Mouse (Mus musculus) spleen, postnatal 10 days (tissue): ENCODE measurements around the gene Ccdc18.
"Not testable (repeated sequence)": the region's sequence is repeated elsewhere in the genome, so short reads cannot be mapped to it uniquely, and the experiment has no call there.

ENCODE experiments used
- DNase-seq, 2 experiments: peaks; one replicate each; pipeline ENCODE4 v3.0.0; 2021 to 2022; ENCODE audit warnings: low spot score in 2 of 2

Gene Ccdc18

DNA sequence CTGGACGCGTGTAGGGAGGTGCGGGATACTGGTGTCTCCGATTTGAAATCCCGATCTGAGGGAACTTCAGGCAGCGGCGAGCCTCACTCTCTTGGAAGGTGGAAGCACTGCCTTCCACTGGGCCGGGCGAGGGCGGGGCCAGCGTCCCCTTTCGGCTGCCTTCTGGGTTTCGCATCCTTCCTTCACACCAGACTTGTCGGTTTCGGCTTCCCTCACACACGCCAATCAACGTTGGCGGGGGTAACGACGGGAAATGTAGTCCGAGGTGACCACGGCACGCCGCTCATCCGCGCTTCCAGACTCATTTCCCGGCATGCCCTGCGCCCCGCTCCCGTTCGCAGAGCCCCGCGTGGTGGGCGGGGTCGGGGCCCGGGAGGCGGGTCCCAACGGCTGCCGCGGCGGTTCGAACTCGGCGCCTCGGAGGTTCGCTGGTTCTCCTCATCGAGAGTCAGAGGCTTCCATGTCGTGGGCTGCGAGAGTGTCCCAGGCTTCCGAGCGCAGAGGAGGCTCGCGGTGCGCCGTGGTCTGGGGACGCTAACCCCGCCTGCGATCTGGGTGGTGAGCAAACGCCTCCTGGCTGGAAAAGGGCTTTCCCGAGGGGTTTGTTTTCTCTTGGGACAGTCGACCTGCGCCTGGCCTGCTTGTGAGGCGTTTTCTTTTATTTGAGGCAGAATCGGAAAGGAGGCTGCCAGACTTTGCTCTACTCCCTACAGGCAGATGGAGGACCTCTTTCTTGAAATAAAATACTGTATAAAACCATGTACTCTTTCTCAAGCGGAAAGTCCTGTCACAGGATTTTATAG lies at the start of gene Ccdc18, which contains the start of gene Tmed5:
Gene Ccdc18, plus strand, starts transcription at position 435 of the 803 bp plus-strand sequence.
Gene Tmed5, minus strand, starts transcription at position 180 of the 803 bp plus-strand sequence.
- DNase-seq = peak; percentile 97 to 100

DNA sequence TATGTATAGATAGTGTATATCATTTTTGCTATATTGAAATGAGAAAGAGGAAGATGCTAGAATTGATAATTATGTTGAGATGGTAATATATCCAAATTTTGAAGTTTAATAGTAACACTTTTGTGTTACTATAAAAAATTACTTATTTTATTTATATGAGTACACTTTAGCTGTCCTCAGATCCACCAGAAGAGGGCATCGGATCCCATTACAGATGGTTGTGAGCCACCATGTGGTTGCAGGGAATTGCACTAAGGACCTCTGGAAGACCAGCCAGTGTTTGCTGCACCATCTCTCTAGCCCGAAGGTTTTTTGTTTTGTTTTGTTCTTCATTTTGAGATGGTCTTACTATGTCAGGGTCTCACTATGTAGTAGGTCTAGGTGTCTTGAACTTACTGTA lies 47.2 kb upstream of the Ccdc18 start:
- no peak for DNase-seq

DNA sequence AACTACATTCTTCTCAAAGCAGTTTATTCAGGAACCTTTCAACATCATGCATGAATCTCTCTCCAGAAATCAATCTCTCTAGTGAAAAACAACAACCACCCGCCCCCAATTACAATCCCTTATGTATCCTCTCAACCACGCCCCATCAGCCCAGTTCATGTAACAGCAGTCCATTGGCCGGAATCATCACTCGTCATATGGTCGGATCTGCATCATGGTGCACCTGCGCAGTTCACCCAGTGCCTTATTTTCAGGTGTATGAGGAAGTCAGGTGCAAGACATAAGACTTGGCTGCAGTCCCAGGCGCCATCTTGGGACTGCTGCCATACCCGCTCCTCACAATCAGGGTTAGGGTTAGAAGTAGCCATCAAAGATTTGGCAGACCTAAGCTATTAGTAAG lies 39.9 kb upstream of the Ccdc18 start:
- DNase-seq = not testable (repeated sequence)

DNA sequence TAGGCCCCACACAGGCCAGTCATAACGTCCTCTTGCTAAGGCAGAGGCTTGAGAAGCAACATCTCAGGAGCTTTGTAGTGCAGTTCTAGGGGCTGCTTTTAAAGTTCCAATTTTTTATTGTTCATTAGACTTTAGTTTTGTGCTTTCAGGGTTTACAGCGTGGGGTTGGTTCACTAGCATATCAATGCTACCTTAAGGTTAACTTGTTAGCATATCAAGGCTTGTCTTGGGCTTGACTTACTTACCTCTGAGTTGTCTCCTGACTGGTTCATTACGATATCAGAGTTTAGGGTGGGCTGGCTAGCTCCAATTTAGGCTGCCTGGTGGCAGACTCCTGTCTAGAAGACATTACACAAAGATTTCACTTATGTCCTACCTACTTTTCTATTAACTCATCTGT lies 35.0 kb upstream of the Ccdc18 start:
- no peak for DNase-seq

DNA sequence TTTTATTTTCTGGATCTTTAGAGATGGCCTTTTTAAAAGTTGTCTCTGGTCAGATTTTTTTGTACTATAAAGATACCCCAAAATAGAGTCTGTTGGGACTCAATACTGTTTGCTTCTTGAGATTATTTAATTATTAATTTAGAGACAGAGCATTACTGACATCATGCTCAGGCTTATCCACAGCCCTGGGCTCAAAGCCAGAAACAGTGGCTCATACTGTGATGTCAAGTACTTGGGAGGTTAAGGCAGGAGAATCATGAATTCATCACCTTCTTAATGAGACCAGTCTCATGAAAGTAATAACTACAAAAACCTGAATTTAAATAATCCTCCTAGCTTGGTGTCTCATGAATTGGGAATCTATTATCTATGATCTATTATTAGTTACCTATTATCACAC lies 32.5 kb upstream of the Ccdc18 start:
- no peak for DNase-seq

DNA sequence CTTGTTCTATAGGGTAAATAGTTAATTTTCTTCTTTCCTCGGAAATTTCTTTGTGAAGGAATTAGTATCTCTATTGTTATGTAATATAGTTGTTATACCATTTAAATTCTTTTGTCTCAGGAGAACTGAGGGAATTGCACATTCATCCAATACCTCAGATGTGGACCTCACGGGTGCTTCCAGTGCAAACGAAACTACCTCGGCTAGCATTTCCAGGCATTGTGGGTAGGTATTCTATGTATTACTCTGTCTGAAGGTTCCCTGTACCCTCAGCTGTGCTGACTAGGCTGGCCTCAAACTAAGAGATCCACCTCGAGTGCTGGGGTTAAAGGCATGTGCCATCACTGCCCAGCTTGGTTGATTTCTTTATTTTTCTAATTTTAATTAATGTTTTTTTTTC lies 28.4 kb upstream of the Ccdc18 start:
- DNase-seq = no peak

DNA sequence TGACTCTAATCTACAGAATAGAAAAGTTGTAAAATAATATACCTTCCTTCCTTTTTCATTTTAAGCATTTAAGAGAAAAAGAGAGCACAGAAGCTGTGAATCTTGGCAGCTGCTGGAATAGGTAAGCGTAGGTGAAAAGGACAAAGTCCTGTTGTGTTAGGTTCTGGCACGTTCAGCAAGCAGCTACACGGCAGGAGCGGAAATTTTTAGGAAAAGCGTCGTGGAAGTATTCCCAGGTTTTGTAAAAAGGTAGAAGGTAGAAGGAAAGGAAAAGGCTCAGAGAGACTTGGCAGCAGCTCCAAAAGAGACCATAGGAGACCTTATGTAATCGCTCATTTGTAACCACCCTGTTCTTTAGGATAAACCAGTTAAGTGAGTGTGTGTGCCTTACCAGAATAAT lies 23.3 kb upstream of the Ccdc18 start:
- no peak for DNase-seq

DNA sequence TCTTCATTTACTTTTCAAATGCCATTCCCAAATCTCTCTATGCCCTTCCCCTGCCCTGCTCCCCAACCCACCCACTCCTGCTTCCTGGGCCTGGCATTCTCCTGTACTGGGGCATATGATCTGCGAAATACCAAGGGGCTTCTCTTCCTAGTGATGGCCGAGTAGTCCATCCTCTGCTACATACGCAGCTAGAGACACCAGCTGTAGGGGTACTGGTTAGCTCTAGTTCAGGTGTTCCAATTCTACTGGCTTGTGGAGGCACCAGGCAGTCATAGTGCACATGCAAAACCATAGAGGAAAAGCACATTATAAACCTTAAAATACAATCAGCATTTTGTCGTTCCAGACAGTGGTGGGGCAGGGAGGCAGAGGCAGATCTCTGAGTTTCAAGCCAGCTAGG lies 15.0 kb upstream of the Ccdc18 start:
- DNase-seq = no peak

DNA sequence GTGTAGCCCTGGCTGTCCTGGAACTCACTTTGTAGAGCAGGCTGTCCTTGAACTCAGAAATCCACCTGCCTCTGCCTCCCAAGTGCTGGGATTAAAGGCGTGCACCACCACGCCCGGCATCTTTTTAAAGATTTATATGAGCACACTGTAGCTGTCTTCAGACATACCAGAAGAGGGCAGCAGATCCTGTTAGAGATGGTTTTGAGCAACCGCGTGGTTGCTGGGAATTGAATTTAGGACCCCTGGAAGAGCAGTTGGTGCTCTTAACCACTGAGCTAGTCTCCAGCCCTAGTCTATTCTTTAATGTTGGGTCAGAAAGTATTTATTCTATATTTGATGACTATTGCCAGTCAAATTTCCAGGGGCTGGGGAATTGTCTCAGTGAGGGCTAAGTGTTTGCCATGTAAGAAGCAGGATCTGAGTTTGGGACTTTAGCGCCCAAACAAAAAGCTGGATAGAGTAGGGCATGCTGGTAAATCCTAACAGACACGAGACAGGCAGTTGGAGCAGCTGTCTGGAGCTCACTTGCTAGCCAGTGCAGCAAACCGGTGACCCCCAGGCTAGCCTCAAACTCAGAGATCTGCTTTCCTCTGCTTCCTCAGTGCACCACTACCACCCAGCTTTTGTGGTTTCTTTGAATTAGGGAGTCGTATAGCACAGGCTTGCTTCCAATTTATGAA lies 12.3 kb upstream of the Ccdc18 start:
- DNase-seq = no peak

DNA sequence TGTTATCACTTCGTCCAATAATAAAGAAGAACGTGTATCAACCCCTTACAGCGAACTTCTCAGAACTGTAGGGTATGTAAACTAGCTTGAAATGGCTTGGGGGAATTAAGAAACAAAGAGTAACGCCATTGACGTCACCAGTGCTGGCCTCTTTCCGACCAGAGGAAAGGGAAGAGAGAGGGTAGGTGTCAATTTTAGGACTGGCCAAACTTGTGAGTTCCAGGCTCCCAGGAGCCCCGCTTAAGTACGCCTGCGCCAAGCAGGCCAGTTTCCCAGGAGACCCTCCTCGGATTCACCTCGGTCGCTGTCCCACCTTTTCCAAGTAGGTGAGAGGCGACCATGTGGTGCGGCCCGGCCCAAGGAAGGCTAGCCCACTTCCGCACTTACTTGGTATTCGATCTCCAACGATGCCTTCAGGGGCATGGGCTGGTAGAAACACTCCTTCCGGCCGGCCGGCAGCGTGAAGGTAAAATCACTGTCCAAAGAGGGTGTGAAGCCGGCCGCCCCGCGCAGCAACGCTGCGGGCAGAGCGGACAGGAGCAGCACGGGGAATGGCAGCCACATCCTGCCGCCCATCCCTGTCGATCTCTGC lies 730 bp upstream of the Ccdc18 start:
- DNase-seq = no peak

DNA sequence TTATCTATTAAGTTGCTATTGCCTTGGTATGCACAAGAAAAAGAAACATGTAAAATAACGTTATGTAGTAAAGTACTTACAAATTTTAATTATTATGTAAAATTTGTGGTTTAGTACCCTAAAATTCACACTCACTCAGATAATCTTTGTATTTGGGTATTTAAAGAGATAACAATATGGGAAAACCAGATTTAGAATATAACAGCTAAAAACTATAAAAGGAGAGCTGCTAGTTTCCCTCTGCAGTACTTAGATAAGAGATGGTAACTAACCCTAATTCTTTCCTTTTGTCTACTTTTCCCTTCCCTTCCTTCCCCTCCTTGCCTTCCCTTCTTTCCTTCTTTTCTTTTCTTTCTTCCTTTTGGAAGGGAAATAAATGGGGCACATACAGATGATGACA lies 19.9 kb downstream of the Ccdc18 start:
- DNase-seq = no peak

DNA sequence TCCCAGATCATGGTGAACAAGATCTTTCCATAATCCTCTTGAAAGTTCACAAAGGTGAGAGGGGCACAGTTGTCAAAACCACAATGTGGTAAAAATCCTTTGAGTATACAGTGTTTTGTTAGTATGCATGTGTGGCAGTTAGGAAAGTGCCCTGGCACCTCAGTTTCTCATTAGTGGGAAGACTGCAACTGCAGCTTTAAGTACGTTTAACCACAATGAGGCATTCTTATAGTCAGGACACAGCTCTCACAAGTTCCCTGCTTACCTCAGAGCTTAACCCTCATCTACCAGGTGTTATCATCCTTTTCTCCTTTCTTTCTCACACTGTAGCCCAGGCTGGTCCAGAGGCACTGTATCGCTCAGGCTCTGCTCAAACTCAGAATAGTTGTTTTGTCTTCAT lies 28.1 kb downstream of the Ccdc18 start:
- DNase-seq = no peak

DNA sequence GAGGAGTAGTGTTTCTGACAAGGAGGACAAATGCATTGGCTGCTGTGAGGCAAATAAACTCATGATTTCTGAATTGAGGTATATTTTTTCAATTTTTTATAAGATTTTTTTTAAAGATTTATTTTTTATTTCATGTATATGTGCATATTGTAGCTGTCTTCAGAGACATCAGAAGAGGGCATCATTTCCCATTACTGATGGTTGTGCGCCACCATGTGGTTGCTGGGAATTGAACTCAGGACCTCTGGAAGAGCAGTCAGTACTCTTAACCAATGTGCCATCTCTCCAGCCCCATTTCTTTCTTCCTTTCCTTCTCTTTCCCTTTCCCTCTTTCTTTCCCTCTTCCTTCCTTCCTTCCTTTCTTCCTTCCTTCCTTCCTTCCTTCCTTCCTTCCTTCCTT lies 31.0 kb downstream of the Ccdc18 start:
- DNase-seq = peak; percentile 27 to 64

DNA sequence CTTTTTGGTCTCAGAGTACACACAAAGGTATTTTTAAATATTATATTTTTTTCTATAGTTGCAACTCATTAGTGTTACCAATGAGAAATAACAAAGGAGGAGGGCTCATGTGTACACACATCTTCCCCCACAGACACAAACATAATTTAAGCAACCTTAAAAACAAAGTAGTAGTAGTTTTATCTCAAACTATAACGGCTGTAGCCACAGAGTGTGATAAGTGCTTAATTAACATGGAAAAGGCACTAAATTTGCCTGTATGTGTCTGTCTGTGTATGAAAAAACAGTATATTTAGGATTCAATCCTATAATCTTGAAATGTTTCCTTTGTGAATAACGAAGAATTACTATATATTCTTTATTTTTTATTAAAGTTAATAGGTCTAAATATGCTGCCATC lies 51.4 kb downstream of the Ccdc18 start:
- no peak for DNase-seq

DNA sequence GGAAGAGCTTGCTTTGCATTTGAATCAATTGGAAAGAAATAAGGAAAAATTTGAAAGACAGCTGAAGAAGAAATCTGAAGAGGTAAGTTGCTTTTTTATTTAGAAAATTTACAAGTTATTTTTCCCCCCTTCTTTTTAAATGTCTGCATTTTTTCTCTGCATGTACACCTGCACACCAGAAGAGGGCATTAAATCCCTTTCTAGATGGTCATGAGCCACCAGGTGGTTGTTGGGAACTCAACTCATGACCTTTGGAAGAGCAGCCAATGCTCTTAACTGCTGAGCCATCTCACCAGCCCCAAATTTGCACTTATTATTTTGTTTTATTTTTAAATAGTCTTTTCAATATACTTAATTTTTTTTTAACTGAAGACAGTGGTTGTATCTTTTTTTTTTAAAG lies 56.3 kb downstream of the Ccdc18 start:
- DNase-seq = no peak

DNA sequence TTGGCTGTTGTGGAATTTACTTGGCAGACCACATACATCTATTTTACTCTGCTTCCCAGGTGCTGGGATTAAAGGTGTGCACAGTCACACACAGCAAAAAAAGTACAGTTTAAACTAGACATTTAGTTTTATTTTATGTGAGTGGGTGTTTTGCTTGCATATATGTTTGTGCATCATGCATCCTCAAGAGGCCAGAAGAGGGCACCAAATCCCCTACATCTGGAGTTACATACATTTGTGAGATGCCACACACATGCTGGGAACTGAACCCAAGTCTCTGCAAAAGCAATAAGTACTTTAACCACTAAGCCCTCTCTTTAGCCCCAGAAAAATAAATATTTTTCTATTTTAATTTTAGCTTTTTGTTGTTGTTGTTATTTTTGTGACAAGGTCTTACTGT lies 73.3 kb downstream of the Ccdc18 start:
- DNase-seq = peak in 1 of 2 experiments; percentile 19

DNA sequence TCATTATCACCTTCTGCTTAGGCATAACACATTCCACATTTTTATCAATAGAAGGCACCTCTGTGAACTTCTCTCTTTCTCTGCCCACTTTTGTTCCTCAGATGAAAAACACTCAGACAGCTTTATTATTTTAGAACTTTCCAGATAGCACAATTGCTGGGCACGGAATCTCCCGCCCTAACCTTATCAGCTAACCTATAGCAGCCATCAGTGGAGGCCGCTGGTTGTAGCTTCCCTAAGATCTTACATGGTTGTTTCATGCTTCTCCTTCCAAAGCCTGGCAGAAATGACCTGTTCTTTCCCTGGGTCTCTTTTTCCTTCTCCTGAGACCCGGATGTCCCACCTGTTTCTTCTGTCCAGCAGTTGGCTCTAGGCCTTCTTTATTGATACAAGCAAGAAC lies 78.8 kb downstream of the Ccdc18 start:
- no peak for DNase-seq

DNA sequence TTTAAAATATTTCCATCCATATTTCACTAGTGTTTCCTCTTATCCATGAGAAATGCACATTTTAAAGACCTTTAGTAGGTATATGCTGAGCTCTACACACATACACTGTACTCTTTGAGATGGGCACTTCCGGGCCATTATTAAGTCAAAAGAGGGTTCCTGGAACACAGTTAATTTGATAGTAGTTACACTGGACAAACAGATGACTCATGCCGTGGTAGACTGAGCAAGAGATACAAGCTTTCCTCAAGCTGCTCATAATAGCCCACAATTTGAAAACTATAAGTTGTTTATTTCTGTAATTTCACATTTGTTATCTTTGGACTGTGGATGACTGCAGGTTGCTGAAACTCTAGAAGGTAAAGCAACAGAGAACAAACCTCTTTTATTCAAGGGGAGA lies 82.3 kb downstream of the Ccdc18 start:
- no peak for DNase-seq

DNA sequence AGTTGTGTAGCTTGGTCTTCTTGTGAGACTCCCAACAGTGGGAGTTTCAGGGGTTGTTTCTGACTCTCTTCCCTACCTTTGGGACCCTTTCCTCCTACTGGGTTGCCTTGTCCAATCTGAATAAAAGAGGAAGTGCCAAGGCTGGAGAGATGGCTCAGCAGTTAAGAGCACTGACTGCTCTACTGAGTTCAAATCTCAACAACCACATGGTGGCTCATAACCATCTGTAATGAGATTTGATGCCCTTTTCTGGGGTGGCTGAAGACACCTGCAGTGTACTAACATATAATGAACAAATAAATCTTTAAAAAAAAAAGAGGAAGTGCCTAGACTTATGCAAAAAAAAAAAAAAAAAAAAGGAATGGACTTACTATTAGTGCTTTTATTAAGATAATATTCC lies 91.4 kb downstream of the Ccdc18 start:
- DNase-seq = no peak

DNA sequence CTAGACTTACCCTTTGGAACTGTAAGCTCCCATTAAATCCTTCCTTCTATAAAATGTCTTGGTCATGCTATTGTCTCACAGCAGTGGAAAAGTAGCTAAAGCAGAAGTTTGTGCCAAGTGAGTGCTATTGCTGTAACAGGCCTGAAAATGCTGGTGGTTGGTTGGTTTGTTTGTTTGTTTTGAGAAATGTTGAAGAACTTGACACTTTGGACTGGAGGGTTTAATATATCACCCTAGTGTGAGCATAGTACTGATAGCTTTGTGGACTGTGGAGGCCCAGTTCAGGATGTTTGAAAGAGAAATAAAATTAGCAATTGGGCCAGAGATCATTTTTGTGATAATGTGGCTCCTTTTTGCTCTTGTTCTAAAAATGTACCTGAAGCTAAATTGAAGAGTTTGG lies 93.5 kb downstream of the Ccdc18 start:
- DNase-seq = no peak

DNA sequence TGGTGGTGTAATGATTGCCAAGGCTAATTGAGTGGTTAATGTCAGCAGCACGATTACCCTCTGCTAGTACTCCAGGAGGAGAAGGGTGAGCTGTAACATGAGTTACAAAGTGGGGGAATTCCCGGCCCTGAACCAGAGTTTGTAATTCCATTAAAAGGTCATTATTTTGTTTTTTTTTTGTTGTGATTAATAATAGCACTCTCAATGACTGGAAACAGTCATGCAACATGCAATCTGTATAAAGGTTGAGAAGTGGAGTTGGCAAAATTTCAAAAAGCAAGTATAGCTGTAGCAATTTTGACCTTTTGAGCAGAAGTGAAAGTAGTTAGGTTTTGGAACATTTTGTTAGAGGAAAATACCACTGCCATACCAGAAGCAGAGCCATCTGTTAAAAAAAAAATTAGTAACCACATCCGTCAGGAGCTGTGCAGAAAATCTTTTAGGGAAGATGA lies 113.7 kb downstream of the Ccdc18 start:
- DNase-seq = no peak

DNA sequence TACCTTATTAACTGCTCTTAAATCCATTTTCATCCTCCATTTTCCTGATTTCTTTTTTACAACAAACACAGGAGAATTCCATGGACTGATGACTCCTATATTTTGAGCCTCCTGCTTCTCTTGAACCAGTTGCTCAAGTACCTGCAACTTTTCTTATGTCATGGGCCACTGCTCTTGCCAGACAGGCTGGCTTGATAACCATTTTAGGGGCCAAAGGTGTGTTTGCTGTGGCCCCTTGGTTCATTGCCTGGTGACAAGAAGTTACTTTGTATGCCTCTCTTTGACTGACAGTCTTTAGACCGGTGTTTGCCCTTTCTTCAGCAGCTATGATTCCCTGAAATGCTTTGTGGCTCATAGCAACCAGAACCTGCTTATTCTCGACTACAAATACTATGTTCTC lies 117.4 kb downstream of the Ccdc18 start:
- no peak for DNase-seq

DNA sequence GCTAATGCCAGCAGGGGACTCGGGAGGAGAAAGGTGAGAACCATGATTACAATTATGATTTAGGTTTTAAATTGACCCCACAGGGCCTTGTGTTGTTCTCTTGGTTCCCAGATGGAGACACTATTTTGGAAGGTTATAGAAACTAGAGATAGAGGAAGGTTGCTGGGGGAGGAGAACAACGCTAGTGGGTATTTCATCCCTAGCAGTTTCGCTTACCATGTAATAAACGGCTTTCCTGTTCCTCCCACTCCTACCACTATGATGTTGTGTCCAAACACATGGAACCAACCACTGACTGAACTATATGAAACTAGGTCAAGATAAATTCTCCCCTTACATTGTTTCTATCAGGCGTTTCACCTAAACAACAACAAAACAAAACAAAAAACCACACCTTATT lies 122.6 kb downstream of the Ccdc18 start:
- DNase-seq = no peak
